Mouse (Mus musculus) CH12F3 (cell line): Measurements from ENCODE around the gene Slc30a6.

Experiments
- in situ Hi-C: fragments of 300-500 bp; cut with MboI; formaldehyde crosslinking; loops from 2 replicates; pipeline ENCODE4 v1.14.3; 2020; ENCODE audit warnings: low sequenced_read_pairs

Slc30a6 gene

DNA sequence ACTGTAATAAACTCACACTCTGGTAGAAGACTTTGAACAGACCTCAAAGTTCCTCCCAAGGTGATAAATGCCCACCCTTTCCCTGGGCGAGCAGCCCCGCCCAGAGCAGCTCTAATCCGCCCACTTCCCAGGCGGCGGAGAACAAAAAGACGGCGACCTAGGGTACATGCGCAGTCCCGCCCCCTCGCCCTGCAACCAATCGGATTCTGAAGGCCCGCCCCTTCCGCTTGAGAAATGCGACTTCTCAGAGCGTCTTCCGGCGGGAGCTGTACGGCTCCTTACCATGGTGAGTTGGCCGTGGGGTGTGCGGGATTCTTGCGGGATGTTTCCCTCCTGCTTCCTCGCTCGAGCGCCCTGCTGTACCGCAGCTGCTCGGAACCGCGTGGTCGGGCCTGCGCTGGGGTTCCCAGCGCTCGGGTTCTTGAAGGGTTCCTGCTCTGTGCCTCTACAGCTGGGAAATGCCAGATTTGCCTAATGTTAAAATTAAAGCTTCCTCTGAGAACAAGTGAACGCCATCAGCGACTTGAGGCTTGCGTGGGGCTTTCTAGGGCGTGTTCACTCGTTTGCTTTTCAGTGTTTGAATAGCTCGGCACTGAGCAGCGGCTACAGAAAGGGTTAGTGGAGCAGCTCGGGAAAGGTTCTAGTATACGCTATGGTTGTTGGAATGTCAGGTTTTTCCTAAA lies at the start of gene Slc30a6:
Gene Slc30a6 (plus strand): TSS at position 226 of the 683 bp plus-strand sequence.
- in situ Hi-C loops: no loop called here

DNA sequence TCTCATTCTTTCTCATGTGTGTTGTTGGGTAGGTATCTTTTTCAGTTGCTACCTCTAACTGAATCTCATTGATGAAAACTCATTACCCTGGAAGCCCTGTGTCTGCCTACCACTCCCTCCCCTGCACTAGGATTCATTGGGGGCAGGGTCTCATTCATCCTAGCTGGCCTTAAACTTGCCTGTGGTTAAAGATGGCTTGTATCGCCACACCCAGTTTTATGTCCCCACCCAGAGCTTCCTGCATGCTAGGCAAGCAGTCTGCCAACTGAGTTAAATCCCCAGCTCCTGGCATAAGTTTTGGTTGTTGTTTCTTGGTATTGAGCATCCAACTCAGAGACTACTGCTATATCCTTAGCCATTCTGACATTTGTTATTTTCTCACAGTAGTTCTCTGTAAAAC lies 31.8 kb upstream of the Slc30a6 start:
- in situ Hi-C loops: no loop called here

DNA sequence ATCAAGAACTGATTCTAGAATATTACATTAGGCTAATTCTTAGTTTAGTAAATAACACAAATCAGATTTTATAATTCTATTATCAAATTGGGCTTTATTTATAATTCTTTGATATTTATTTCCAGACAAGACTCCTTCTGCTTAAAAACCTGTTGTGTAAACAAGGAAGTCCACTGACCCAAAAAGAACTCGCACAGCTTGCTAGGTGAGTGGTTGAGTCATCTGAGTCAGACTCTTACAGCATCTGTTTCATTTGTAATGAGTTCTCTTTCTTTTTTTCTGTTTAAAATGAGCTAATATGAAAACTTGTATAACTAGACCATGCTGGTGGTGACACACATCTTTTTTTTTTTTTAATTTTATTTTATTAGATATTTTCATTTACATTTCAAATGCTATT lies 18.5 kb upstream of the Slc30a6 start:
- in situ Hi-C loops: no loop called here

DNA sequence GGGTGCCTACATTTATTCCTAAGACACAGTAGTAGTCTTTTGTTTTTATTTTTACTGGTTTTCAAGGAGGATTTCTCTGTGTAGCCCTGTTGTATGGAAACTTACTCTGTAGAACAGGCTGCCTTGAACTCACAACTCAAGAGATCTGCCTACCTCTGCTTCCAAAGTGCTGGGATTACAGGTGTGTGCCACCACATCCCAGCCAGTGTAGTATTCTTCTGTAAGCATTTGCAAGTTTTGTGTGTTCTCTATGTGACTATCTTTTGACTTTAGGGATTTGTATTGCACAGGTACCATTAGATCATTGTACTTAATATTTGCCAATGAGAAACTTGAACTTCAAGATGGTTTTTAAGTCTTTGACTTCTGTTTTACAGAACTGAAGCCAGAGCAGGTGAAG lies 8.8 kb upstream of the Slc30a6 start:
- in situ Hi-C loops: no loop called here

DNA sequence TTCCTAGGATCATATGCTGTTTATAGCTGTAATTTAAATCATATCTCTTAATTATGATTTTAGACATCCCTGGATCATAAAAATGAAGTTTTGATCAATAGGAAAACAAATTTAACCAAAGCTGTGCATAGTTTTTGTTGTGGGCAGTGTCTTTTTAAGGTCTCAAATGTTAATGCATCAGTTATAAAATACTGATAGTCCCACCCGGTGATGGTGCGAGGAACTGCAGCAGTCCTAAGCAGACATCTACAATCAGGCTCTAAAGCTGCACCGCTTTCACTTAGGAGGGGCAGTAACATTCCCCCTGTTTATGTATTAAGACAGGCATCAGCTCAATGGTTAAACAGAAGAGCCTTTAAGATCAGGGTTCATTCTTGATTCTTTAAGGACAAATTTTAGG lies 5.6 kb upstream of the Slc30a6 start:
- in situ Hi-C loops: no loop called here

DNA sequence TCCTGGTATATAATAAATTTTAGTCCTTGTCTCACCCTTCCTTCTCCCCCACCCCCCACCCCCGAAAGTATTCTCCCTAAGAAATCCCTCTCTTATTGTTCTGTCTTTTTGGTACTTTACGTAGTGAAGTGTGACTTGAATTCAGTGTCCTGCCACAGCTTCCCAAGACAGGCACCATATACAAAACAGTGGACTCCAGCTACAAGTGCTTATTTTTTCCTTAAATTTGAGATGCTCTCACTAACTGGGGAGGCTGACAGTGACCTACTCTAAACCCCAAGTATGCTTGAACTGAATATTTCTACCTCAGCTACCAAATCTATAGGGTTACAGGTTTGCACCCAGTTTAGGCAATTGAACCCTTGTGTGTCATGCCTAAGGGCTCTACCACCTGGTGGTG lies 1.0 kb upstream of the Slc30a6 start:
- in situ Hi-C loops: no loop called here

DNA sequence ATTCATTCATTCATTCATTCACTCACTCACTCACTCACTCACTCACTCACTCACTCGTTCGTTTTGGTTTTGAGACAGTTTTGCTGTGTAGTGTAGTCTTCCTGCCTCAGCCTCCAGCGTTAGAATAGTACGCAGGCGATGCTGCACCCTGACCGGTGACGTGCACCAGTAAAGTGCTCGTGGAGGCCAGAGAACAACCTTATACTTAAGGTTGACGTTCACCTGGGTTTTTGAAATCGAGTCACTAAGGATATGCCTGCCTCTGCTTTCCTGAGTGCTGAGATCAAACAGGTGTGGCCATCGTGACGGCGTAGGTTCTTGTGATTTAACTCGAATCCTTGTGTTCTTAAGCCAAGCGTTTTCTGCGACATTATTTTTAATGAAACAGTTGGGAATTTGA lies 553 bp upstream of the Slc30a6 start:
- in situ Hi-C loops: no loop called here

DNA sequence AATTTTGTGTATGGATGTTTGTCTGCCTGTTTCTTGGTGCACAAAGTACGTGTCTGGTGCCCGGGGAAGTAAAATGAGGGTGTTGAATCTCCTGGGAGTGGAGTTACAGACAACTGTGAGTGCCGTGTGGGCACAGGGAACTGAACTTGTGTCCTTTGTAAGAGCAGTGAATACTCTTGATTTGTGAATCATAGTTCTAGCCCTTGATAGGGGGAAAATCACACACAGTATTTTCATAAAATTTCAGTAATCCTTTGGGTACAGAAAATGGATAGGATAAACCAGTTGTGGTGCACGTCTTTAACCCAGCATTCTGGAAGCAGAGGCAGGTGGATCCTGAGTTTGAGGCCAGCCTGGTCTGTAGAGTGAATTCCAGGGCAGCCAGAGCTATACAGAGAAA lies 1.4 kb downstream of the Slc30a6 start:
- in situ Hi-C loops: no loop called here

DNA sequence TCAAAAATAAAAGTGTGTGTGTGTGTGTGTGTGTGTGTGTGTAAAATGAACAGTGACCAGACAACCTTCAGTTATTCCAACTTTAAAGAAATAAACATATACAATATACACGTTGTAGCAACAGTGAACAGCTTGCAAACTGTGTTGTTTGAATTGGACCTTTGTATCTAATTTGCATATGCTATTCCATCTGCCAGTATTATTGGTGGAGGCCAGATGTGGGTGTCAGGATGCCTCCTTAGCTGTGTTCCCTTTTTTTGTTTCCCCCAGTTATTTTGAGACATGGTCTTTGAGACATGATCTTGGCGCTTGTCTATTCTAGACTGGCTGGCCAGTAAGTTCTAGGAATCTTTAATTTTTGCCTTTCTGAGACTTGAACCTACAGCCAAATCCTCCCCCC lies 1.8 kb downstream of the Slc30a6 start:
- in situ Hi-C loops: no loop called here

DNA sequence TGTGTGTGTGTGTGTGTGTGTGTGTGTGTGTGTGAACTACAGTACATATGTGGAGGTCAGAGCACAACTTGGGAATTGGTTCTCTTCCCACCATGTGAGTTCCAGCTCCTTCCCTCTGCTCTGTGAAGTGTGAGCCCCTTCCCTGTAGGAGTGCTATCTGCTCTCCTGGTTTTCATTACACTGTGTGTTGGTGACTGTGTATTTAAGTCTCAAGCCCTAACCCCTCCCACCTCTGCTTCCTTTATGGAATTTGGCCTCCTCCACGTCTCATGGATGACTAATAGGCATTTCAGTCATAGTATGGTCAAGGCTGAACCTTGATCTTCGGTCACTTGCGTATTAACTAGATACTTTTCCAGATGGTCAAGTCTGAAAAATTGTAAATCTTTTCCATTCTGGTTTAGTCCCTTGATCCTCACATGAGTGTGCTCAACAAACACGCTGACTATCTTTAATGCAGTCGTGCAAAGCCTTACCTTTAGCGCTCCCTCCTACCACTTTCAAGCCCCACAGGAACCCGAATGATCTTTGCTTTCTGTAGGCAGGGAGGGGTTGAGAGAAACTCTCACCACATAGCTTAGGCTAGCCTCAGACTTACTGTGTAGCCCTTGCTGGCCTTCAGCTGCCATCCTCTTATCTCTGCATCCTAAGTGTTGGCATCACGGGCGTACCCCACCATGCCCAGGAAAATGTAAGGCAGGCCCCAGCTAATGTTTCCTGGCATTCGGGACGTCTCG lies 7.2 kb downstream of the Slc30a6 start:
- in situ Hi-C loops: no loop called here

DNA sequence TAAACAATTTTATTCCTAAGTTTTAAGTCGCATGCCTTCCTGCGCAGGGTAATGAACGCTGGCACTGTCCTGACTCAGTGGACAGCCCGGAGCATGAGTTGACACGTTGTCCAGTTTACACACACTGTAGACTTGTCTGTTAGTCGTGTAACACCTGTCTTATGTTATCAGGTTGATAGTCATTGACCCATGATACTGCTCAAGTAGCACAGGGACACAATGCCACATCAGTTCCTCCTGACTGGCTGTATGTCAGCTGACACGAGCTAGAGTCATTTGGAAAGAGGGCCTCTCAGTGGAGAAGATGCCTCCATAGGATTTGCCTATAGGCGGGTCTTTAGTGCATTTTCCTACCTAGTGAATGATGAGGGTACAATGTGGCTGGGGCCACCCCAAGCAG lies 11.1 kb downstream of the Slc30a6 start:
- in situ Hi-C loops: no loop called here

DNA sequence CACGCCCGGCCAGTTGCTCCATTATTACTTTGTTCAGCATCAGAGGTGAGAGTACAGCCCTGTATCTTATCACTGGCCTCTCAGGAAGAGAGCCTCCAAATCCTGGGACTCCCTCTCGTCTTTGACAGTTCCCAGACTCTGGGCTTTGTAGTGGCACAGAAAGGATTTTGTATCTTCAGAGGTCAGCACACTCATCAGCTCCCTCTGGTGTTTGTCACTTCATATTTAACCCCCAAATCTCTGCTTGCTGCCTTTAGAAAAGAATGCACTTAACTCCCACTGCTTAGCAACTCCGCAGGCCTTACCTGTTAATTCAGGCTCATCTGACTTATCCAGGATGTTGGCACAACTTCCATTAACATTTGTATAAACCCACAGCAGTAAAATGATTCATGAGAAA lies 14.3 kb downstream of the Slc30a6 start:
- in situ Hi-C loops: no loop called here

DNA sequence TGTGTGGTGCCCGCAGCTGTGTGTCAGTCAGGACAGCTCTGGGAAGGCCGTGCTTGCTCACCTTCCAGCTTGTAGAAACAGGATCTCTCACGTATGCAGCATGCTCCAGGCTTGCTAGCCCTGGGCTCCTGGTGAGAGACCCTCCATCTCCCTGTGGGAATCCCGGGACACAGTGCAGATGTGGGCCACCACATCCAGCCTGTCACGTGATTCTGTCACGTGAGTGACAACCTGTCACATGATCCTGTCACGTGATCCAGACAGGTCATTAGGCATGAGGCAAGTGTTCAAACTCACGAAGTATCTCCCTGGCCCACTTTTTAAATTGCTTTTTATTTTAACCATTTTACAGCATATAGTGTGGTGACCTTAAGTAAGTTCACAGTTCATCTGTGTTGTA lies 17.9 kb downstream of the Slc30a6 start:
- in situ Hi-C loops: no loop called here

DNA sequence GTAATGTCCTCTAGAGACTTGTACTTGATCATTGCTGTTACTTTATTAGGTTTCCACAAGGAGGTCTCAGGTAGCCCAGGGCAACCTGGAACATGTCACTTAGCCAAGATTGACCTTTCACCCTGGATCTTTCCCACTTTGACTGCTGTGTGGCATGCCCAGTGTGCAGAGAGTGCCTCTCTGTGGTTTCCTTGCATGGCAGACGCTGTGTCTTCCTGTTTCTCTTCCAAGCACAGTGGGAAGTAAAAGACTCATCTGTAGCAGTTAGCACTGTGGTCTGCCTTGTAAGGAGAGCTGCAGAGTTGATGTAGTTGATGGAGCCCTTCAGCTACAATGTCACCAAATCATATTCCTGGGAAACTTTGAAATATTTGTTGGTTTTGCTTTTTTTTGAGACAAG lies 19.3 kb downstream of the Slc30a6 start:
- in situ Hi-C loops: no loop called here

DNA sequence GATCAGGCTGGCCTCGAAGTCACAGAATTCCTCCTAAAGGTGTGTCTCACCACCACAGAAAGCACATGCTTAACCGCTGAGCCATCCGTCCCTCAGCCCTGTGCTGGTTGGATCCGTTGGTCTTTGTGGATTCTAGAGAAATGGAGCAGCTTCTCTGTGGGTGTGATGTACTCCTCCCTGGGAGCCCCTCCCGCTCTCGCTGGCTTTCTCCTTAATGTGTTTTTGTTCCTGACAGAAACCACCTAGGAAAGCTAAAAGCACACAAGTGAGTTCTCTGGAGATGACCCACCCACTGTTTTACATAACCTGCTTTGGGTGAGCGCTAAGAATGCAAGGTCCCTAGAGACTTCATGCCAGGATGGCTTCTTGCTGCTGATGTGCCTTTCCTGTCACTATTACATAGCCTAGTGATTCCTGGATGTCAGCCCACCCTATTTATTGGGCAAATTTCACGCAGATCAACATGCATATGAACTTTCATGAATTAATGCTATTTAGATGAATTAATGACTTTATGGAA lies 21.5 kb downstream of the Slc30a6 start:
- in situ Hi-C loops: no loop called here

DNA sequence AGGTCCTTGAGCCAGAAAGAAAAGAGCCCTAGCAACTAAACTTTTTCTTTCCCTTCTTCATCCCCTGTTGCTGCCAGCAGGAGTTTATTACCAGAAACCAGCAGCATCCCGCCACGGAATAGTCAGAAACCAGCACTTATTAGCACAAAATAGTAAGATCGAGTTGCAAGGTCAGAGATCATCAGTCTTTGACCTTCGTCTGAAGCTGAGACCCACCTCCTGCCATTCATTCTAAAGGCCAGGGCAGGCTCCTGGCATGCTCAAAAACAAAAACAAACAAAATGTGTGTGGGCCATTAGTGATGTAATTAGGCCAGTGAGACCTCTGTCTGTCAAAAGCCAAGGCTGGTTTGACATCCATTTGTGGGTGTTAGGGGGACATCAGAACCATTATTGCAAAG lies 22.8 kb downstream of the Slc30a6 start:
- in situ Hi-C loops: no loop called here

DNA sequence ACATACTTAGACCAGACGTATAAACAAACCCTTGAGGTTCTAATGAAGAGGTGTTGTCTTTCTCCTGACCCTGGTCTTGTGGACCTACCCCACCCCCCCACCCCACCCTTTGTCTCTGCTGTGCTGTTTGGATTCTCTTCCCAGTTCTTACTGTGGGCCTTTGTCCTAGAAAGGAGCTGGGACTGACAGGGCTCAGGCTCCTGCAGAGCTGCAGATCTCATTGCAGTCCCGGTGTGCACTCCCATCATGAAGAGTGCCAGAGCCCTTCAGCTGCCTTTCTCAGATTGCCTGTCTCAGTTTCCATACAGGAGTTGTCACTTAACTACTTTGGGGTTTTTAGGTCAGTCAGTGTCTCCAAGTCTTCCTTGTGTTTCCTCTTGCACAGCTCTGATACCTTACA lies 25.2 kb downstream of the Slc30a6 start:
- in situ Hi-C loops: no loop called here

DNA sequence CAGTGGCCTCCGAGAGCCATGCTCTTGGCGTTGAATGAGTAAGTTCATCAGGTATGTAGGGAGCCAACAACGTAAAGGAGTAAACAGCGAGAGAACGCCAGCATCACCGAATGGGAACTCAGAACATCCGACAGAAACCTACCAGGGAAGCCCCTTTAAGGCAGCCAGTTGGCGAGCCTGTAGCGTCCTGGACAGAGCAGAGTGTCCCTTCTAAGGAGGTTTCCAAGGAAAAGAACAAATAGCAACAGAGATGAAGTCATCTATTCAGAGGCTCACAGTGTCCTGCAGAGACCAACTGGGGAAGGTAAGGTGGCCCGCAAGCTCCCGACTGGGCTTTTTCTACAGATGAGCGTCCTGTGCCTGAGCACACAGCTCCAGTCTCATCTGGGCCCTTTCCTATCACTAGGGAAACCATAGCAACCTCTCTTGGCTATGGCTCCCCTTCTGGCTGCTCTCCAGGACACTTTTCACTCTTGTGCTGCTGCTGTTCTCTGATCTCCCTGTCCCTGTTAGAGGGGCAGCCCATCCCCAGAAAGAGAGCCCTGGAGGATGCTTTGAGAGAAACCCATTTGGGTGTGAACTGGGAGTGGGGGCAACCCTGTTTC lies 29.1 kb downstream of the Slc30a6 start:
- in situ Hi-C loops: no loop called here

DNA sequence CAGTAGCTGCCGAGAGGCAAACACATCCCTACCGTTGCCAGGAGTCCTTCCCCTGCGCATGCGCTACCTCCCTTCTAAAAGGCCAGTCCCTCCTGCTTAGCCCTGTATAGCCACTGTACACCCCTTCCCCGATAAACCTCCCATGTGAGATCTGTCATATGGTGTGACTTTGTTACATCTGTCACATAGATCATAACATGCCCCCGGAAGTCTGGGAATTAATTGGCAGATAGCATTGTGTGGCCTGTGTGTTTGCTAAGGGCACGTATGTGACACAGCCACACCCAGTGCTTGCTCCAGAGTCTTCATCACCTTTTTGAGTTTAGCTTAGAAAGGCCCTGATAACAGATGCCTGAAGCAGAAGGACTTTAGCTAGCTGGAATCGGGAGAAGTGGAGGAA lies 34.7 kb downstream of the Slc30a6 start:
- in situ Hi-C loops: no loop called here

DNA sequence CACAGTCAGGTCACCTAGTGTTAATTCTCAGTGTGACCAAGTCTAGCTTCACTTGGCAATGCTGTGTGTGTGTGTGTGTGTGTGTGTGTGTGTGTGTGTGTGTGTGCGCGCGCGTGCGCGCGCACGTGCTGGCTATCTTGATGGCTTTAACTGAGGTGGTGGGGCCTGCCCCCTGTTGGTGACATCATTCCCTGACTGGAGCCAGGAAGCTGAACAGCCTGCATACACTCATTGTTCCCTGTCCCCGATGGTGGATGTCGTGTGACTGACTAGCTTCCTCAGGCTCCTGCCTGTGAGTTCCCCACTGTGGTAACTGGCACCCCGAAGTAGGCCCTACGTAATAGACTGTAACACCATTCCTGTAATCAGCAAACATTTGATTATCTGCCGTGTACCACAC lies 36.1 kb downstream of the Slc30a6 start:
- in situ Hi-C loops: no loop called here

DNA sequence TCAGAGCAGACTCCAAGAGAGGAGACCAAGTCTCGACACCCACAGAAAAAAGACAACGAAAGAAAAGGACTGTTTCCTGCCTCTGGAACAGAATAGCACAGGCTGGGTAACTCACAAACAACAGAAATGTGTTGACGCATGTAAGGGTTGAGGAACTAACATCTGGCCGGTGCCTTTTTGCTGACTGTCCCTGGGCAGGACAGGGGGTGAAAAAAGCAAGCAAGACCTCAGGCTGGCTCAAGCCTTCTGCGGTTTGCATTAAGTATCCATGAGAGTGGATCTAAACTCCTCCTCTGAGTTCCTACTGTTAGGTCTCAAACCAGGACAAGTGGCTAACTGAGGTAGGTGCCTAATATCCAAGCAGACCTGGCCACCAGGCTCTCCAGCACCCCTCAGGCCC lies 37.2 kb downstream of the Slc30a6 start:
- in situ Hi-C loops: no loop called here

DNA sequence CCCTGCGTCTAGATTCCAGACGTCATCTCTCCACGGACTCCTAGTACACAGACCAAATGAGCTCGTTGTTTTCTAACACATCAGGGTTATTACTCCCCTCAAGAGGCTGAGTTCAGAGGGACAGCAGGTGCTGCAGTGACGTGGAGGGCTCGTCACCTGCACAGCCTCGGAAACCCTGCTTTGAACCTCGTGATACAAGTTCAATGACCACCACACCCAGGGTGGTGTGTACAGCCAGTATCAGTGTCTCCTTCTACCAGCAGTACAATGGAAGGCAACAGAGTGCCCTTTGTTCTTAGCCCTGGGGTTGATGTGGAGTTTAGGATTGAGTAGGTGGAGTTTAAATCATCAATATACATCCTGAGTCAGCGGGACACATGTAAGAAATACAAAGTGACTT lies 42.4 kb downstream of the Slc30a6 start:
- in situ Hi-C loops: no loop called here
